Mouse (Mus musculus): ENCODE results near the gene Pithd1. TPM values are rescaled to one million over a fixed set of nuclear protein-coding genes. Genes with fewer than 3 reads are reported as not detected.

The Pithd1 gene
- polyA plus RNA-seq, 1 experiment from 2014 or later = 39.6 TPM

- Histone ChIP-seq H3K27me3 (replicated peaks; ENCODE audit: insufficient read depth, low read length) (no peaks in the 10 kb centered on the region), H3K9ac (replicated peaks; ENCODE audit: low read depth) (no peak overlapping the region), H3K36me3 (ENCODE audit: insufficient read depth, low read length) (peaks cover 17% of the 10 kb centered on the region), H3K4me1 (ENCODE audit: insufficient read depth, low read depth, low read length) (peaks cover 2% of the 10 kb centered on the region; the same call in 1 of the 2 replicates), H3K4me3 (ENCODE audit: low read depth, low read length) (no peak overlapping the region), H3K9me3 (ENCODE audit: low read length) (no peaks in the 10 kb centered on the region), H3K4me2 (replicated peaks; ENCODE audit: low read depth, low read length) (no peak overlapping the region), H3K27ac (ENCODE audit: low read length) (no peak overlapping the region)
- ATAC-seq = no peak
- 79% methylated on average over 3 of the region's 3 CpGs for WGBS
- no peak for DNase-seq (ENCODE audit: low spot score)
- no peak for TF ChIP-seq EP300 (IDR thresholded peaks at IDR 0.05)
Measured at GRCm38 (mm10) chr4:135926861-135927260, 60.2 kb downstream of the Pithd1 start.

GRCm38 (mm10) chr4:135926195-135926808 is 60.8 kb downstream of the Pithd1 start:
- Histone ChIP-seq H3K27me3 (replicated peaks; ENCODE audit: insufficient read depth, low read length) (no peaks in the 10 kb centered on the region), H3K27ac (ENCODE audit: low read length) (no peak overlapping the region), H3K4me1 (ENCODE audit: insufficient read depth, low read depth, low read length) (peaks cover 4% of the 10 kb centered on the region; the same call in 1 of the 2 replicates), H3K9ac (replicated peaks; ENCODE audit: low read depth) (no peak overlapping the region), H3K36me3 (ENCODE audit: insufficient read depth, low read length) (peaks cover 17% of the 10 kb centered on the region), H3K9me3 (ENCODE audit: low read length) (no peaks in the 10 kb centered on the region), H3K4me2 (replicated peaks; ENCODE audit: low read depth, low read length) (no peak overlapping the region), H3K4me3 (ENCODE audit: low read depth, low read length) (no peak overlapping the region)
- no peak for DNase-seq (ENCODE audit: low spot score)
- 78% methylated on average over 10 of the region's 10 CpGs for WGBS
- no peak for ATAC-seq
- no peak for TF ChIP-seq CTCF (IDR thresholded peaks at IDR 0.05)
- TF ChIP-seq EP300 (IDR thresholded peaks at IDR 0.05) = no peak

Other genes with a start within 250 kb of the Pithd1 start
- gene Myom3, start 227.5 kb downstream of the Pithd1 start, polyA plus RNA-seq (2015; fragmentation: Nextera tagmentation; extraction: Ambion mirVana) = 3.0 and 3.3 TPM in 2 replicates
- 153 and 160 TPM in 2 replicates for gene Srsf10, start 131.5 kb downstream of the Pithd1 start, polyA plus RNA-seq (2015; fragmentation: Nextera tagmentation; extraction: Ambion mirVana)
- gene Pnrc2, start 113.4 kb downstream of the Pithd1 start, polyA plus RNA-seq (2015; fragmentation: Nextera tagmentation; extraction: Ambion mirVana) = 139 and 145 TPM in 2 replicates
- gene Cnr2, start 91.9 kb downstream of the Pithd1 start, polyA plus RNA-seq (2015; fragmentation: Nextera tagmentation; extraction: Ambion mirVana) = 1.9 and 2.2 TPM in 2 replicates
- gene Fuca1, start 66.5 kb downstream of the Pithd1 start, polyA plus RNA-seq (2015; fragmentation: Nextera tagmentation; extraction: Ambion mirVana) = 107 and 131 TPM in 2 replicates
- gene Hmgcl, start 40.8 kb downstream of the Pithd1 start, polyA plus RNA-seq (2015; fragmentation: Nextera tagmentation; extraction: Ambion mirVana) = 63.6 and 67.7 TPM in 2 replicates
- 37.0 and 40.5 TPM in 2 replicates for gene Gale, start 23.5 kb downstream of the Pithd1 start, polyA plus RNA-seq (2015; fragmentation: Nextera tagmentation; extraction: Ambion mirVana)
- gene Lypla2, start 14.6 kb downstream of the Pithd1 start, polyA plus RNA-seq (2015; fragmentation: Nextera tagmentation; extraction: Ambion mirVana) = 103 and 115 TPM in 2 replicates
- 25.6 and 26.8 TPM in 2 replicates for gene Eloa, start 34.5 kb upstream of the Pithd1 start, polyA plus RNA-seq (2015; fragmentation: Nextera tagmentation; extraction: Ambion mirVana)
- gene Rpl11, start 66.2 kb upstream of the Pithd1 start, polyA plus RNA-seq (2015; fragmentation: Nextera tagmentation; extraction: Ambion mirVana) = 325 and 355 TPM in 2 replicates
- gene Id3, start 156.2 kb upstream of the Pithd1 start, polyA plus RNA-seq (2015; fragmentation: Nextera tagmentation; extraction: Ambion mirVana) = 430 and 477 TPM in 2 replicates
- 17.8 and 19.1 TPM in 2 replicates for gene E2f2, start 185.1 kb upstream of the Pithd1 start, polyA plus RNA-seq (2015; fragmentation: Nextera tagmentation; extraction: Ambion mirVana)
- gene Asap3, start 219.1 kb upstream of the Pithd1 start, polyA plus RNA-seq (2015; fragmentation: Nextera tagmentation; extraction: Ambion mirVana) = 5.4 and 5.5 TPM in 2 replicates

Data from lung, postnatal 0 days (tissue).